Mouse (Mus musculus) liver, embryonic 13.5 days (tissue): ENCODE measurements around the gene Sprr2a1. TPM values are rescaled to one million over a fixed set of nuclear protein-coding genes. Genes with fewer than 3 reads are reported as not detected.
A peak's percentile ranks its signal among the peaks of the same experiment; 100 is the strongest.
"Not testable (repeated sequence)": the region's sequence is repeated elsewhere in the genome, so short reads cannot be mapped to it uniquely, and the experiment has no call there.

Experiments used
- ATAC-seq: fragments of 200-750 bp; cut with Nextera tagmentation; 2 replicates; pipeline ENCODE4 v1.8.0; 2017; ENCODE audit warnings: low read depth, mild to moderate bottlenecking, moderate number of reproducible peaks, moderate library complexity
- DNase-seq: peaks from one replicate; pipeline ENCODE4 v3.0.0; 2022
- H3K27ac ChIP-seq: fragments of 300-500 bp; sonication (generic); 2 replicates; pipeline ENCODE4 v1.5.1; 2015; ENCODE audit warnings: moderate library complexity, mild to moderate bottlenecking, inconsistent platforms
- H3K27me3 ChIP-seq: fragments of 300-500 bp; sonication (generic); 2 replicates; pipeline ENCODE4 v1.6.1; 2015; ENCODE audit warnings: mild to moderate bottlenecking, inconsistent platforms
- H3K36me3 ChIP-seq: fragments of 300-500 bp; sonication (generic); 2 replicates; pipeline ENCODE4 v1.6.1; 2015; ENCODE audit warnings: mild to moderate bottlenecking, inconsistent platforms
- H3K4me1 ChIP-seq: fragments of 300-500 bp; sonication (generic); replicated peaks from 2 replicates; pipeline ENCODE4 v1.6.1; 2015; ENCODE audit warnings: inconsistent platforms
- H3K4me2 ChIP-seq: fragments of 300-500 bp; sonication (generic); 2 replicates; pipeline ENCODE4 v1.6.1; 2015; ENCODE audit warnings: inconsistent platforms, mild to moderate bottlenecking, moderate library complexity
- H3K4me3 ChIP-seq: fragments of 300-500 bp; sonication (generic); replicated peaks from 2 replicates; pipeline ENCODE4 v1.5.1; 2015; ENCODE audit warnings: mild to moderate bottlenecking, inconsistent platforms
- H3K9ac ChIP-seq: fragments of 300-500 bp; sonication (generic); 2 replicates; pipeline ENCODE4 v1.6.1; 2015; ENCODE audit warnings: mild to moderate bottlenecking, inconsistent platforms
- H3K9me3 ChIP-seq: fragments of 300-500 bp; sonication (generic); replicated peaks from 2 replicates; pipeline ENCODE4 v1.6.1; 2016; ENCODE audit warnings: inconsistent platforms
- WGBS: fragments of 180-500 bp; shearing (Covaris S2); methylation state at CpG from one replicate; pipeline ENCODE4 v1.1.7; 2015; ENCODE audit not compliant: insufficient replicate concordance; 5-methylcytosine and 5-hydroxymethylcytosine counted together
- polyA plus RNA-seq: library from polyadenylated mRNA; unstranded; fragments of >200 nt; fragmentation: Nextera tagmentation; extraction: Ambion mirVana; gene quantifications from 2 replicates; pipeline ENCODE4 v1.2.1, GENCODE M21; 2015

Gene Sprr2a1
- polyA plus RNA-seq, 1 experiment from 2014 or later: not detected

DNA sequence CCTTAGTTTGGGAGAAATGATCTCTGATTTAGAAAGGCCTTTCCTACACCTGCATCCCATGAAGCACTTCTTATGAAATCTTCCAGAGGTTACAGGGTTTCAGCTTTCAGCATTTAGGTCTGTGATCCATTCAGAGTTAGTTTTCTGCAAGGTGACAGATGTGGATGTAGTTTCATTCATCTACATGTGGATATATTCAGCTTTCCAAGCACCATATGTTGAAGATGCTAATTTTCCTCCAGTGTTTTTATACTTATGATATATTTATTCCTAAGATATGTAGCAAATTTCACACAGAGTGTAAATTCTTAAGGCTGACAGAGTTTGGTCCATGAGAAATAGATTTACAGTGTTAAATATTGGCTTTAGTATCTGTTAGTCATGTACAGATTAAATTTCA lies 23.1 kb downstream of the Sprr2a1 start:
- not testable (repeated sequence) for H3K27ac ChIP-seq, ATAC-seq, H3K4me1 ChIP-seq, H3K27me3 ChIP-seq, DNase-seq, H3K4me3 ChIP-seq, H3K9me3 ChIP-seq, H3K9ac ChIP-seq, H3K4me2 ChIP-seq, H3K36me3 ChIP-seq

DNA sequence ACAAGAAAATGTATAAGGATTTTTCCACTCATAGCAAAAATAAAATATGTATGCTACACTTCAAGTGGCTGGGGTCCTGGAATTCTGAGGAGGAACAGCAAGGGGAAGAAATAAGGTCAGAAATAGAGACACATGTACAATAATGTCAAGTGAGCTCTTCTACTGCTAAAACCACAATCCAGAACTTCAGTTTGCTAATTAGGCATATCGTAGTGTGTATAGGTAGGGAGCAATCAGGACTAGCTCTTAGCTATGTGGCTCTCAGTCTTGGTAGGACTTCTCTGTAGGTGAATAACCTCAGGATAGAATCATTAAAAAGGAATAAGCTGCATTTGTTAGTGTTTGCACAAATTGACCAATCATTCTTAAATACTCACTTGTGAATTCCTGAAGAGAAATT lies 23.6 kb downstream of the Sprr2a1 start:
- not testable (repeated sequence) for H3K27ac ChIP-seq, H3K27me3 ChIP-seq, H3K9ac ChIP-seq, H3K36me3 ChIP-seq, H3K4me3 ChIP-seq, H3K4me2 ChIP-seq, H3K9me3 ChIP-seq, H3K4me1 ChIP-seq, ATAC-seq, DNase-seq
- no CpG with 5 or more reads among the region's 1 CpGs for WGBS

DNA sequence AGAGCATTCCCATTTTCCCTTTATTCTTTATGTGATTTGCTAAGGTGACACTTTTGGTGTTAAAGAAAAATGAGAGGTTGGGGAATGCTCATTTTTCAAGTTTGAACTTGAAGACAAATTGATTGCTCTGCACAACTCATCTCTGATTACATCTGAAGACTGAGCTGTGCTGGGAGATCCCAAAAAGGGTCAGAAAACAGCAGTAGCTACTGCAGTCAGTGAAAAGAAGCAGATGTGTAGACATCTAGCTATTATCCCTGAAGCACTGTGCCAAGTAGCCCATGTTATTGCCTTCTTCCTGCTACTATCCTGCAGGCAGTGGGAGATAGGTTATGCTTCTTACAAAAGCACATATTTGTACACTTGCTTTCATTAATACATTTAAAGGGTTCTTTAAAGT lies 29.2 kb downstream of the Sprr2a1 start:
- not testable (repeated sequence) for H3K27ac ChIP-seq, H3K9ac ChIP-seq, H3K4me2 ChIP-seq, H3K27me3 ChIP-seq, H3K4me3 ChIP-seq, DNase-seq, H3K4me1 ChIP-seq, H3K9me3 ChIP-seq, H3K36me3 ChIP-seq, ATAC-seq

DNA sequence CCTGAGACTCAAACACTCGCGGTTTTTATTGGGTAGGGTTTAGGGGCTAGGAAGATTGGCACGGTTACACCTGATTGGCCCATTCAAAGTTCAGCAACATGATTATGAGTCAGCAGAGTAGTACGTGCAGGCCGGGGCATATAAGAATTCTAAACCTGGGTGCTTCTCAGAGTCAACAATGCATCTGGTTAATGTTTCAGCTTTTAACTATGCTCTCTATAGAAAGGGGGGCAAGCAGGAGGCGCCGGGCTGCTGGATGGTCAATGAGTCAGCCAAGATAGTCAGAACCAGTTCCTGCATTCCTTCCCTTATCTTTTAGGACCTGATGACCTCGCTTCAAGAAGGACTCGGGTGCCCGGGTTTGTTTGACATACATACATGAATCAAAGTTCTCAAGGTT lies 30.6 kb downstream of the Sprr2a1 start:
- H3K27me3 ChIP-seq, H3K27ac ChIP-seq, H3K4me1 ChIP-seq, H3K4me3 ChIP-seq, H3K9me3 ChIP-seq, DNase-seq, H3K9ac ChIP-seq, H3K4me2 ChIP-seq, H3K36me3 ChIP-seq: not testable (repeated sequence)
- peak; percentile 26; the same call in 1 of the 2 replicates for ATAC-seq
- no CpG with 5 or more reads among the region's 10 CpGs for WGBS

DNA sequence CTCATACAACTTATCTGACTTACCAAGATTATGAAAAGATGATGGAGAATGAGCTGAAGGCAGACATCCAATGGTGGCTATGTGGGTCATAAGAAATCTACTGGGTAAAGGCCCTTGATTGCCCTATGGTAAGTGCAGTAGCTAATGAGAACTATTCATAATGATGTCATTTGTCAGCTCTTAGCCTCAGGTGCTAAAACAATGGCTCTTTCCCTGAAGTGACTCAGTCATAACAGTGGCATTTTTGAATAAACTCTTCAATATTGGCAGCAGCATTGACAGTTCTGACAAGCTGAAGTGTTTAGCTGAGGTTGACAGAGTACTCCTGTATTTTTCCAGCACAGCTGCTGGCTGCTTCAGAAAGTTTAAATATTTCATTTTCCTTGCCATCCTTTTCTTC lies 32.9 kb downstream of the Sprr2a1 start:
- not testable (repeated sequence) for H3K9ac ChIP-seq, ATAC-seq, H3K4me2 ChIP-seq, DNase-seq, H3K9me3 ChIP-seq, H3K36me3 ChIP-seq, H3K27ac ChIP-seq, H3K4me1 ChIP-seq, H3K27me3 ChIP-seq, H3K4me3 ChIP-seq

DNA sequence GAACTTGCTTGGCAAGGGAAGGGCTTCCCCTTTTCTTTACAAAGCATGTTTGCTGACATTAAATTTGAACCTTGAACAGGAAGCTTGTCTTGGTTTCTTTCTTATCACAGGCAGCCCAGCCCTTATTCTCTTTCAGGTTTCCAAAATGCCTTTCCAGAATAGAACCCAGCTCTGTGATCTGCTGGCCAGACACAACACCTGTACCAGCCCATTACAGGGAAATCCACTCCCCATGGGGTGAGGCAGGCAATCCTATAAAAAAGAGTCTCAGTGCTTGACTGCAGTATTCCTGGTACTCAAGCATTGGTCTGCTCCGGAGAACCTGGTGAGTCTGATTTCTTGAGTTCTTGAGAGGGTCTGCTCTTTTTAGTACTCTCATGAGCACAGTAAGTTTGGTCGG lies 34.9 kb downstream of the Sprr2a1 start:
- H3K27me3 ChIP-seq, H3K36me3 ChIP-seq, DNase-seq, H3K4me3 ChIP-seq, H3K9me3 ChIP-seq, ATAC-seq, H3K27ac ChIP-seq, H3K4me1 ChIP-seq, H3K4me2 ChIP-seq, H3K9ac ChIP-seq: not testable (repeated sequence)
- 72% methylated on average over 1 of the region's 2 CpGs for WGBS

DNA sequence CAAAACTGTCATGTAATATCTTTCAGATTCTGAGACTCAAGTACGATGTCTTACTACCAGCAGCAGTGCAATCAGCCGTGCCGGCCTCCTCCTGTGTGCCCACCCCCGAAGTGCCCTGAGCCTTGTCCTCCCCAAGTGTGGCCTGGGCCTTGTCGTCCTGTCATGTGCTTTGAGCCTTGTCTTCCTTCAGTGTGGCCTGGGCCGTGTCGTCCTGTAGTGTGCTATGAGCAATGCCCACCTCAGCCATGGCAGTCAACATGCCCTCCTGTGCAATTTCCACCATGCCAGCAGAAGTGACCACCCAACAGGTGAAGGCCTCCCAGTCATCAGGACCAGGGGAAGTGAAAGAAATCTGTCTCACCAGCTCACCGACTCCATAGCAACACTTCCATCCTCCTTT lies 38.3 kb downstream of the Sprr2a1 start:
- not testable (repeated sequence) for H3K9ac ChIP-seq, H3K27ac ChIP-seq, H3K27me3 ChIP-seq, H3K36me3 ChIP-seq, ATAC-seq, H3K9me3 ChIP-seq, DNase-seq, H3K4me1 ChIP-seq, H3K4me3 ChIP-seq, H3K4me2 ChIP-seq
- no CpG with 5 or more reads among the region's 8 CpGs for WGBS

DNA sequence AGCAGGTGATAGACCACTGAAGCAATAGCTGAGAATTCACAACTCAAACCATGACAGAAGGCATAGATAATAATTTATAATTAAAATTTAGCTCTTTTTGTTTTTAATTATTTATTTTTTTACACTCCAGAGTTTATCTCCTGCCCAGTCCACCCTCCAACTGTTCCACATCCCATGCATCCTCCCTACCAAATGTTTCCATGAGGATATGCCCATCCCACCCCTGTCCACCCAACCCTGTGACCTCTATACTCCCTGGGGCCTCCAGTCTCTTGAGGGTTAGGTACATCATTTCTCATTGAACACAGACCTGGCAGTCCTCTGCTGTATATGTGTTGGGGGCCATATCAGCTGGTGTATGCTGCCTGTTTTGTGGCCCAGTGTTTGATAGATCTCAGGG lies 42.9 kb downstream of the Sprr2a1 start:
- ATAC-seq, DNase-seq, H3K4me3 ChIP-seq, H3K27me3 ChIP-seq, H3K4me1 ChIP-seq, H3K27ac ChIP-seq, H3K4me2 ChIP-seq, H3K36me3 ChIP-seq, H3K9me3 ChIP-seq, H3K9ac ChIP-seq: not testable (repeated sequence)

DNA sequence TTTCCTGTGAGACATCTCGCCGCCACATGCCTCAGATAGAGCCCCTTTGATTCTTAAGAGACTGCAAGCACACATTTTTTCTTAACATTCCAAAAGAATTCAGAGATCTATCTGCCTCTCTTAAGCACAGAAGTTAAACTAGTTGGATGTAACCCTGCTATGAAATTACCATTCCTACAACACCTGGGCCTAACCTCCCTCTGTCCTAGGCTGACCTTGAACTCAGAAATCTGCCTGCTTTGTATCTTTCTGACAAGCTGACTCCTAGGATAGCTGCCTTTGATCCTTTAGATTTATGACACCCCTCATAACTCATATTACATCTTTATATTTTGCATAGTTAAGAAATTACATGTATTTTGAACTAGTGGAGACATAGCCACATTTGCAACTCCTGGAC lies 47.9 kb downstream of the Sprr2a1 start:
- H3K4me3 ChIP-seq, H3K36me3 ChIP-seq, H3K27me3 ChIP-seq, H3K27ac ChIP-seq, H3K4me1 ChIP-seq, H3K9ac ChIP-seq, DNase-seq, H3K9me3 ChIP-seq, ATAC-seq, H3K4me2 ChIP-seq: not testable (repeated sequence)
- WGBS: no CpG with 5 or more reads among the region's 2 CpGs

Other genes starting within 250 kb of the Sprr2a1 start
- not detected in 2 replicates for gene Pglyrp3, start 201.2 kb upstream of the Sprr2a1 start, polyA plus RNA-seq
- 0.13 and 0.14 TPM in 2 replicates for gene Lor, start 132.7 kb upstream of the Sprr2a1 start, polyA plus RNA-seq
- gene Prr9, start 91.9 kb upstream of the Sprr2a1 start, polyA plus RNA-seq: not detected in 2 replicates
- not detected in 2 replicates for gene Lelp1, start 73.1 kb upstream of the Sprr2a1 start, polyA plus RNA-seq
- 0.44 and 0.61 TPM in 2 replicates for gene Sprr2a2, start 121 bp downstream of the Sprr2a1 start, polyA plus RNA-seq
- gene Sprr2a3, start 69.6 kb downstream of the Sprr2a1 start, polyA plus RNA-seq: not detected in 2 replicates
- gene Sprr2b, start 100.8 kb downstream of the Sprr2a1 start, polyA plus RNA-seq: not detected in 2 replicates
- gene Sprr2d, start 123.3 kb downstream of the Sprr2a1 start, polyA plus RNA-seq: not detected in 2 replicates
- gene Sprr2e, start 136.3 kb downstream of the Sprr2a1 start, polyA plus RNA-seq: not detected in 2 replicates
- gene Sprr2f, start 149.4 kb downstream of the Sprr2a1 start, polyA plus RNA-seq: not detected in 2 replicates
- not detected in 2 replicates for gene Sprr2h, start 169.9 kb downstream of the Sprr2a1 start, polyA plus RNA-seq
- gene Sprr2i, start 192.2 kb downstream of the Sprr2a1 start, polyA plus RNA-seq: not detected in 2 replicates
- gene Sprr2j-ps, start 202.3 kb downstream of the Sprr2a1 start, polyA plus RNA-seq: not detected in 2 replicates
- gene Gm9774, start 213.6 kb downstream of the Sprr2a1 start, polyA plus RNA-seq: 9.1 and 10.0 TPM in 2 replicates
- gene Sprr2k, start 216.8 kb downstream of the Sprr2a1 start, polyA plus RNA-seq: not detected in 2 replicates
- gene Sprr1b, start 223.0 kb downstream of the Sprr2a1 start, polyA plus RNA-seq: not detected in 2 replicates
- gene Sprr3, start 242.9 kb downstream of the Sprr2a1 start, polyA plus RNA-seq: not detected in 2 replicates